Mouse (Mus musculus) stomach, embryonic 16.5 days (tissue): Measurements from ENCODE around the gene Chrna1. TPM values are rescaled to one million over a fixed set of nuclear protein-coding genes. Genes with fewer than 3 reads are reported as not detected.
A peak's percentile ranks its signal among the peaks of the same experiment; 100 is the strongest.

Experiments used
- ATAC-seq: fragments of 200-750 bp; cut with Nextera tagmentation; 2 replicates; pipeline ENCODE4 v1.8.0; 2017; ENCODE audit warnings: moderate number of reproducible peaks, moderate TSS enrichment; ENCODE audit not compliant: insufficient read depth, low FRiP score
- H3K27ac ChIP-seq: fragments of 300-500 bp; sonication (generic); 2 replicates; pipeline ENCODE4 v1.5.1; 2014; ENCODE audit warnings: low read length
- H3K27me3 ChIP-seq: fragments of 300-500 bp; sonication (generic); 2 replicates; pipeline ENCODE4 v1.6.1; 2014; ENCODE audit warnings: low read length, control low read depth, mixed read lengths; ENCODE audit not compliant: control insufficient read depth, insufficient read depth
- H3K36me3 ChIP-seq: fragments of 300-500 bp; sonication (generic); 2 replicates; pipeline ENCODE4 v1.6.1; 2014; ENCODE audit warnings: low read length; ENCODE audit not compliant: control insufficient read depth, insufficient read depth
- H3K4me1 ChIP-seq: fragments of 300-500 bp; sonication (generic); 2 replicates; pipeline ENCODE4 v1.6.1; 2014; ENCODE audit warnings: low read length, control low read depth, mixed read lengths; ENCODE audit not compliant: control insufficient read depth, insufficient read depth
- H3K4me2 ChIP-seq: fragments of 300-500 bp; sonication (generic); 2 replicates; pipeline ENCODE4 v1.6.1; 2014; ENCODE audit warnings: low read depth, low read length, mixed read lengths
- H3K4me3 ChIP-seq: fragments of 300-500 bp; sonication (generic); replicated peaks from 2 replicates; pipeline ENCODE4 v1.5.1; 2014; ENCODE audit warnings: mild to moderate bottlenecking, low read length
- H3K9ac ChIP-seq: fragments of 300-500 bp; sonication (generic); 2 replicates; pipeline ENCODE4 v1.6.1; 2014; ENCODE audit warnings: low read length
- H3K9me3 ChIP-seq: fragments of 300-500 bp; sonication (generic); replicated peaks from 2 replicates; pipeline ENCODE4 v1.6.1; 2016; ENCODE audit warnings: low read length, control low read depth; ENCODE audit not compliant: control insufficient read depth
- WGBS: fragments of 180-500 bp; shearing (Covaris S2); extraction: QIAGEN DNeasy Blood & Tissue Kit; methylation state at CpG from one replicate; pipeline ENCODE4 v1.1.7; 2014; 5-methylcytosine and 5-hydroxymethylcytosine counted together
- polyA plus RNA-seq: library from polyadenylated mRNA; unstranded; fragments of >200 nt; fragmentation: Nextera tagmentation; extraction: Ambion mirVana; gene quantifications from 2 replicates; pipeline ENCODE4 v1.2.1, GENCODE M21; 2015

Gene Chrna1
- polyA plus RNA-seq, 1 experiment from 2014 or later, result 1.7 TPM

GRCm38 (mm10) chr2:73539697-73540096 is 40.4 kb downstream of the Chrna1 start:
- Histone ChIP-seq H3K36me3 (no peaks in the 10 kb centered on the region), H3K27me3 (no peaks in the 10 kb centered on the region)
- ATAC-seq, result no peak

GRCm38 (mm10) chr2:73539141-73539540 is 41.0 kb downstream of the Chrna1 start:
- no peak for ATAC-seq
- Histone ChIP-seq H3K27ac (no peak overlapping the region), H3K27me3 (no peaks in the 10 kb centered on the region), H3K4me1 (peaks cover 6% of the 10 kb centered on the region; the same call in 1 of the 2 replicates), H3K9ac (no peak overlapping the region), H3K4me3 (no peak overlapping the region), H3K36me3 (no peaks in the 10 kb centered on the region), H3K9me3 (no peaks in the 10 kb centered on the region), H3K4me2 (no peak overlapping the region)
- WGBS, result 78% methylated on average over 3 of the region's 3 CpGs

More at GRCm38 (mm10) chr2:73539697-73540096, 40.4 kb downstream of the Chrna1 start:
- Histone ChIP-seq H3K9ac (no peak overlapping the region), H3K4me1 (peaks cover 6% of the 10 kb centered on the region; the same call in 1 of the 2 replicates), H3K9me3 (no peaks in the 10 kb centered on the region), H3K4me2 (no peak overlapping the region), H3K27ac (no peak overlapping the region), H3K4me3 (no peak overlapping the region)
- 26% methylated on average over 1 of the region's 1 CpGs for WGBS

DNA sequence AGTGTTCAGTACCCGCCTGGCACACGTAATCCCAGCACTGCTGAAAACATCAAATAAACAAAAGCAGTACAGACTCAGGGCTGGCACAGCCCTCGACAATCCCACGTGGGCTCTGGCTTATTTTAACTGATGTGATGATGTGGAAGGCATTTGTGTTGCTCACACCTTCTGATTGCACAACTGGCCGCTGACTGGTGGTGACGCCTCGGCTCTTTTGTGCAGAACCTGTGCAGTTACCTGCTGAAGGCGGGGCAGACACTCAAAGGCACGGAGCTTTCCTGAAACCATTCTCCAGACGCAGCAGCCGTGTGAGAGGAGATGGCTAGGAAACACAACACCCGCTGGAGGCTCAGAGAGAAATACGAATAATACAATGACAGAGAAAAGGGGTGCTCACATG is 41.5 kb downstream of the Chrna1 start:
- Histone ChIP-seq H3K4me2 (no peak overlapping the region), H3K9me3 (no peaks in the 10 kb centered on the region), H3K27ac (no peak overlapping the region), H3K9ac (no peak overlapping the region), H3K4me1 (peaks cover 6% of the 10 kb centered on the region; the same call in 1 of the 2 replicates), H3K27me3 (no peaks in the 10 kb centered on the region), H3K4me3 (no peak overlapping the region), H3K36me3 (no peaks in the 10 kb centered on the region)
- 50% methylated on average over 13 of the region's 13 CpGs for WGBS
- ATAC-seq, result peak; percentile 53; the same call in 1 of the 2 replicates

DNA sequence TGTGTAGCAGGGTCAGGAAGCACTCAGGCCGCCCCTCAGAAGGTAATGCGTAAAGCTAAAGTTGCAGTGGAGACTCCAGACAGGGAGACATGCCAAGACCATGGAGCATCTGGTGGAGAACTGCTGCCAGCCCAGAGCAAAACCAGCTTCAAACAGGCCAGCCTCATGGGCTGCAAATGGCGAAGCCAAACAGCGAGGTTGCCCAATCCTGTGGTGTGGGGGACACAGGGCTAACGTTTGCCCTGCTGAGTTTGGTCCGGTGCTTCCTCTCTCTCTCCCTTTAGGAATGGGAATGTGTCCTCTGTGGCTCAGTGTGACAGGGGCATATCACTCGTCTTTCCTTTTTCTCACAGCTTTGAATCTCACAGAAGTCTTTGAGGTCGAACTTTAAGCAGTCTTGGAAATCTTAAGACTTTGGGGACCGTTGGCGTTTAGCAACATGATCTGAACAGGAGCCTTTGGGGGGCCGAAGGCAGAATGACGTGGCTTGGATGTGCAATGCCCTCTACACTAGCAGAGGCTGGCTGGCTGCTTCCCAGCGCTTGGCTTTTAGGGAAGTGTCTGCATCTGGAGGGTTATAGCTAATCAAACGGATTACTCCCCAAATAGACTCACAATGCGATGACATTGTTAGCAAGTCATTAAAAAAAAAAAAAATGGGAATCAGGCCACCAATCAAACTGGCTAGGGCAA is 43.9 kb downstream of the Chrna1 start:
- H3K9ac ChIP-seq, result no peak overlapping the region
- 76% methylated on average over 15 of the region's 15 CpGs for WGBS
- H3K4me1 ChIP-seq, result peaks cover 6% of the 10 kb centered on the region; the same call in 1 of the 2 replicates
- H3K36me3 ChIP-seq, result no peaks in the 10 kb centered on the region
- H3K9me3 ChIP-seq, result no peaks in the 10 kb centered on the region
- H3K27ac ChIP-seq, result no peak overlapping the region
- H3K4me3 ChIP-seq, result no peak overlapping the region
- no peak overlapping the region for H3K4me2 ChIP-seq
- H3K27me3 ChIP-seq, result no peaks in the 10 kb centered on the region
- ATAC-seq, result no peak

DNA sequence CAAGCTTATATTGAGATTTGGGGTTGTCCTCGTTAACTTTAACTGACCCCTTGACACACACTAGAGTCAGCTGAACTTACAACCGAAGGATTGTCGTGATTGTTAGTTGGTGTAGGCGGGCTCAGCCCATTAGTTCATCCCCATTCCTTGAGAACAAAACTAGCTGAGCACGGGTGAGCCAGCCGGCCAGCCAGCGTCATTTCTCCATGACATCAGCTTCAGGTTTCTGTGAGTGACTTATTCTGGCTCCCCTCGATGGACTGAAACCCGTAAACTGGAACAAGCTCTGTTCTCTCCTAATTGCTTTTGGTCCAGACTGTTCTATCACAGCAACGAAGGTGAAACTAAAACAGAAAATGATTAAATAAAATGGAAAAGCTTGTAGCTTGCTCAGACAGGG is 45.4 kb downstream of the Chrna1 start:
- Histone ChIP-seq H3K36me3 (no peaks in the 10 kb centered on the region), H3K4me1 (no peaks in the 10 kb centered on the region), H3K9me3 (no peaks in the 10 kb centered on the region), H3K4me2 (no peak overlapping the region), H3K9ac (no peak overlapping the region), H3K27ac (no peak overlapping the region), H3K27me3 (no peaks in the 10 kb centered on the region), H3K4me3 (no peak overlapping the region)
- WGBS, result 83% methylated on average over 10 of the region's 10 CpGs
- ATAC-seq, result no peak

DNA sequence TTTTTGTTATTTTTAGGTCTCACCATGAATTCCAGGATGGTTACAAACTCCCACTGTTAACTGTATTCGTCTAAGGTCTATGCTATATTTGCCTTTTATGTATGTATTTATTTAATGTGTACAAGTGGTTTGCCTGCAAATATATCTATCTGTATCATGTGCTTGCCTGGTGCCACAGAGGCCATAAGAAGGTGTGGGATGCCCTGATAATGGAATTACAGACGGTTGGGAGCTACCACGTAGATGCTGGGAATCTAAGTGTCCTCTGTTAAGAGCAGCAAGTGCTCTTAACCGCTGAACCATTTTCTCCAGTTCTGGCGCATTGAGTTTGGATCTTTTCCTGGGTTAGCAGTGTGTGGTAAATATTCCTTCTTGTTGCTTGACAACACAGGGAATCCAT is 49.7 kb downstream of the Chrna1 start:
- Histone ChIP-seq H3K4me1 (0 out of 2 replicates have a peak, but pooled peaks cover 5% of the 10 kb centered on the region), H3K9me3 (no peaks in the 10 kb centered on the region), H3K4me2 (no peak overlapping the region), H3K27ac (no peak overlapping the region), H3K9ac (no peak overlapping the region), H3K4me3 (no peak overlapping the region), H3K27me3 (no peaks in the 10 kb centered on the region), H3K36me3 (no peaks in the 10 kb centered on the region)
- 71% methylated on average over 5 of the region's 5 CpGs for WGBS
- ATAC-seq, result no peak

DNA sequence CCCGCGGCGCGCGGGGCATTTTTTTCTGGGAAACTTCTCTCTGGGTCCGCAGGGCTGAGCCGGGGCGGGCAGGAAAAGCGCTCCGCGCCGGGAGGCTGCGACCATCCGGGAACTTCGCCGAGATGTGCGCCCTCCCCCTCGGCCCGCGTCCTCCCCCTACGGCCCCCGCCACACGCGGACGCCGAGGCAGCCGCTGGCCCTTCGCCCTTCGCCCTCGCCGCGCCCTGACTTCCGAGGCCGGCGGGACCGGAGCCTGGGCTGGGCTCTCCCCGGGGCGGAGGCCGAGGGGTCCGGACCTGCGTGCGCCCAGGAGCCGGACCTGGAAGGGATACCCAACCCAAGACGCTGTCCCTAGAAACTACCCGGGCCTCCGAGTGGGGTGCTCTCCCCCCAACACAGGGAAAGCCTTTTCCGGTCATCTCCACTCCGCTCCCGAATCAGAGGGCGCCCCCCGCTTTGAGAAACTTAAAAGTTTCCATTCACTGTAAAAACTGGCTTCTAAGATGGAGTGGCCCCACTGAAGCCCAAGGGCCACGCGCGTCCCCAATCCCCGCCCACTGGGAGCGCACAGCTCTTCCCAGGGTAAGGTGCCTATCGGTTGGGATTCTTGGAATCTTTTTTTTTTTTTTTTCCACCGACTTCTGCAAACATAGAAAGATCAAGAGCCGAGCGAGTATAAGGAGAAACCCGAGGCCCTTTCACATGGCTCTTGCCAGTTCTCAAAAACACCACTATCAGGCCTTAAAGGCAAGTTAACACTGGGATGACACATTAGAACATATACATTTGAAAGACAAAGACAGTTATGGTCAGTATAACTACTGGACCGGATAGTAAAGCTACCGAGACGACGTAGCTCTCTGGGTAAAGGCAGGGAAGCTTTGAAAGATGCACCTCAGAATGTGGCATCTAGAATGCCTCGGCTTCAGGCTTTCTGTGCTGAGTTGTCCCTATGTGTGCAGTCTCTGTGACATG is 50.5 kb downstream of the Chrna1 start, which contains the start of gene Wipf1:
Gene Wipf1, minus strand, starts transcription at position 379 of the 975 bp plus-strand sequence.
- WGBS, result 3% methylated on average over 63 of the region's 66 CpGs
- Histone ChIP-seq H3K36me3 (no peaks in the 10 kb centered on the region), H3K4me1 (0 out of 2 replicates have a peak, but pooled peaks cover 5% of the 10 kb centered on the region), H3K27ac (peak within 1 kb of the TSS; percentile 79), H3K4me3 (peak within 1 kb of the TSS; percentile 82), H3K9me3 (no peaks in the 10 kb centered on the region), H3K27me3 (no peaks in the 10 kb centered on the region), H3K9ac (peak within 1 kb of the TSS; percentile 95), H3K4me2 (peak within 1 kb of the TSS; percentile 84)
- peak; percentile 85 for ATAC-seq

DNA sequence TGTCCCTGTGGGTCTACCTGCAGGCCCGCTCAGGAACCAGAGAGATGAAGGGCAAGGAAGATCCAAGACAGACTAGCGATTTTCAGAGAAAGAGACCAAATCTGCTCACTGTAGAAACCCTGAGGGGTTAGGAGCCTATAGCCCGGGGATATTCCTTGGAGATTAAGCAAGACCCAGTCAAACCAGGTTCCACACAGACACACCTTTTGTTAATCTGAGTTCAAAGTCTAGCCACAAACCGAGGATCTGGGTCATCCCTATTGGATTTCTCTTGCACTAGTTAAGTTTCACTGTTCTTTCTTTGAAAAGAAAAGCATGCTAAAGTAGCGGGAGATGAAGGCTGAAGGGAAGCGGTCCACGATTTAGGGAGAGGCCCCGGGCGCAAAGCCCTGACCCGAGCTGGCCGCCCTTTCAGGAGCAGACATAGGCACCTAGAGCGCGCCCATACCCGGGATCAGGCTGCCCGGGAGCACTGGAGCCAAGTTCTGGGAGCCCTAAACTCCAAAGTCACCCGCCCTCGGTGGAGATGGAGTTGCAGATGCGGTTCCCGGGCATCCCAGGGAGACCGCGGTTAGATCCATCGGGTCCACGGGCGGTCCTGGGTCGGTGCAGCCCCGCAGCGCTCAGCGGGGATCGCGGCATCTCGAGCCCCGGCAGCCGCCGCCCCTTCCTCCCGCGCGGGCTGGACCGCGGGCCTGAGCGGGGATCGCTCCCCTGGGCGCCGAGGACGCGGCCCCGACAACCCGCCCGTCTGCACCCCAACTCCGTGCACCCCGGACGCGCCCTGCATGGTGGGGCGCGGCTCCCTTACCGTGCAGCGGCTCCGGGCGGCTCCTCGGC is 51.4 kb downstream of the Chrna1 start:
- peak; percentile 38 for ATAC-seq
- H3K4me2 ChIP-seq, result peak overlapping the region; percentile 84
- H3K9ac ChIP-seq, result peak overlapping the region; percentile 95
- no peaks in the 10 kb centered on the region for H3K27me3 ChIP-seq
- H3K9me3 ChIP-seq, result no peaks in the 10 kb centered on the region
- 0 out of 2 replicates have a peak, but pooled peaks cover 5% of the 10 kb centered on the region for H3K4me1 ChIP-seq
- WGBS, result 2% methylated on average over 55 of the region's 59 CpGs
- H3K36me3 ChIP-seq, result no peaks in the 10 kb centered on the region
- H3K27ac ChIP-seq, result peak overlapping the region; percentile 79
- H3K4me3 ChIP-seq, result peak overlapping the region; percentile 82
